Mouse (Mus musculus): ENCODE measurements at regions not wholly inside any gene's neighbourhood (a gene's known extent, or its start where the extent isn't known, plus 50 kb on each side); places are given as distances from the start of the nearest gene placed in this dataset.

DNA sequence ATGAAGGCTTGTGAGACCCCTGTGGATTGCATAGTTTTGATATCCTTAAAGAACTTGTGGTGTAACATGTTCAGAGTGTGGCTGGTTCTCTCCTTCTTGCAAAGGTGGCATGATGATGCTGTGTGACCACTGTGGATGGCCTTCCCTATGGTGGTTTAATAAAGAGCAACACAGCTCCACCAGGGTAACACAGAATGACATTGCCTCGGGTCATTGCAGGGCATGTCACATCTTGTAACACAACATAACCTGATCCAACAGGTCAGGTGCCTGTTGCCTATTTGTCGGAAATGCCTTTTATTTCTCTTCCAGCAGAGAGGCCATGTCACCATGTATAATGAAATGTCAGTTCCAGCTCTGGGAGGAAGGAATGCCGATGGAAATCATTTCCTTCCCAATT is 420.5 kb downstream of the Mdfic start:
- no peaks in the 10 kb centered on the region for H3K4me1 ChIP-seq (ENCODE audit: control insufficient read depth, insufficient read depth, low read length)
- H3K27ac ChIP-seq (ENCODE audit: control insufficient read depth, insufficient read depth, low read depth, low read length) = no peak overlapping the region
- no peaks in the 10 kb centered on the region for H3K27me3 ChIP-seq (ENCODE audit: control insufficient read depth, insufficient read depth, low read length)
- TF ChIP-seq CTCF (IDR thresholded peaks at IDR 0.05; ENCODE audit: control insufficient read depth, insufficient read depth, insufficient replicate concordance, low read depth, low read length) (no peak), POLR2A (IDR thresholded peaks at IDR 0.05; ENCODE audit: control insufficient read depth, low read depth, low read length) (no peak)
- H3K4me3 ChIP-seq (ENCODE audit: control insufficient read depth, low read depth, low read length) = no peak overlapping the region
- H3K36me3 ChIP-seq (ENCODE audit: control insufficient read depth, insufficient read depth, low read length) = no peaks in the 10 kb centered on the region

DNA sequence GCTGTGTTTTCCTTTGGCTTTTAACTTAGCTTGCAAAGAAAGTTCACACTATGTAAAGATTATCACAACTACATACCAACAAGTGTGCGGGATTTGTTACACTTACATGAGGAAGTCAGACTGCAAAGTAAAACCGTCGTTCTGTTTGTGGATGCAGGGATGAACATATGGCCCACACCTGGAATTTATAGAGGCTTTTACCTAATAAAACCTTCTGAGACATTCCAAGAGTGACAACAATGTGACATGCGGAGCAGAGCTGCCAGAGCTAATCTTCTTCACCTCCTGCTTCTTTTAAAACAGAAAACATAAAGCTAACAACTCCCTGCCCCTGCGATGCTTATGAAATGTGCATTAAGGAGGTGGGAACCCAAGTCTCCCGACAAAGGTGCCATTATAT is 424.1 kb downstream of the Mdfic start:
- TF ChIP-seq CTCF (IDR thresholded peaks at IDR 0.05; ENCODE audit: control insufficient read depth, insufficient read depth, insufficient replicate concordance, low read depth, low read length) (no peak), POLR2A (IDR thresholded peaks at IDR 0.05; ENCODE audit: control insufficient read depth, low read depth, low read length) (no peak)
- Histone ChIP-seq H3K4me3 (ENCODE audit: control insufficient read depth, low read depth, low read length) (no peak overlapping the region), H3K27ac (ENCODE audit: control insufficient read depth, insufficient read depth, low read depth, low read length) (no peak overlapping the region), H3K27me3 (ENCODE audit: control insufficient read depth, insufficient read depth, low read length) (no peaks in the 10 kb centered on the region), H3K36me3 (ENCODE audit: control insufficient read depth, insufficient read depth, low read length) (no peaks in the 10 kb centered on the region), H3K4me1 (ENCODE audit: control insufficient read depth, insufficient read depth, low read length) (no peaks in the 10 kb centered on the region)

DNA sequence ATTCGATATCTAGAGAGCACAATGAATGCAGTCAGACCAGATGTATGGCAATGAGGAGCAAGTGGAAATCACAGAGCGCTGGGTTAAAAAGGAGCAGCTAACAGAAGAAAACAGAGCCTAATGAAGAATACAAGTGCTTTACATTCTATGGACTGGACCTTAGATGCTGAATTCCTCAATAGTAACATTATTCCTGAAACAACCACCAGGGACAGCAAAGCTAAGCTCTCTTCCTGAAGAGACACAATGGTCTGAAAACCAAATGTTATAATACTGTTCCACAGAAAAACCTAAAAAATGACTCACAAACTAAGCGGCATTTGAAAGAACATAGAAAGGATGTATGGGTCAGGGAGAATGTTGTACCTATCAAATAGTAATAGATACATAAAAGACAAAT is 430.1 kb downstream of the Mdfic start:
- H3K27ac ChIP-seq (ENCODE audit: control insufficient read depth, insufficient read depth, low read depth, low read length) = no peak overlapping the region
- no peaks in the 10 kb centered on the region for H3K36me3 ChIP-seq (ENCODE audit: control insufficient read depth, insufficient read depth, low read length)
- H3K4me3 ChIP-seq (ENCODE audit: control insufficient read depth, low read depth, low read length) = no peak overlapping the region
- TF ChIP-seq CTCF (IDR thresholded peaks at IDR 0.05; ENCODE audit: control insufficient read depth, insufficient read depth, insufficient replicate concordance, low read depth, low read length) (no peak), POLR2A (IDR thresholded peaks at IDR 0.05; ENCODE audit: control insufficient read depth, low read depth, low read length) (no peak)
- H3K4me1 ChIP-seq (ENCODE audit: control insufficient read depth, insufficient read depth, low read length) = no peaks in the 10 kb centered on the region
- no peaks in the 10 kb centered on the region for H3K27me3 ChIP-seq (ENCODE audit: control insufficient read depth, insufficient read depth, low read length)

- Histone ChIP-seq H3K4me1 (ENCODE audit: control insufficient read depth, insufficient read depth, low read length) (no peaks in the 10 kb centered on the region), H3K27ac (ENCODE audit: control insufficient read depth, insufficient read depth, low read depth, low read length) (no peak overlapping the region), H3K4me3 (ENCODE audit: control insufficient read depth, low read depth, low read length) (no peak overlapping the region), H3K36me3 (ENCODE audit: control insufficient read depth, insufficient read depth, low read length) (no peaks in the 10 kb centered on the region), H3K27me3 (ENCODE audit: control insufficient read depth, insufficient read depth, low read length) (no peaks in the 10 kb centered on the region)
- no peak for TF ChIP-seq POLR2A (IDR thresholded peaks at IDR 0.05; ENCODE audit: control insufficient read depth, low read depth, low read length)
- no peak for TF ChIP-seq CTCF (IDR thresholded peaks at IDR 0.05; ENCODE audit: control insufficient read depth, insufficient read depth, insufficient replicate concordance, low read depth, low read length)
These were observed 431.0 kb downstream of the Mdfic start for GRCm38 (mm10) chr6:16151478-16151877.

DNA sequence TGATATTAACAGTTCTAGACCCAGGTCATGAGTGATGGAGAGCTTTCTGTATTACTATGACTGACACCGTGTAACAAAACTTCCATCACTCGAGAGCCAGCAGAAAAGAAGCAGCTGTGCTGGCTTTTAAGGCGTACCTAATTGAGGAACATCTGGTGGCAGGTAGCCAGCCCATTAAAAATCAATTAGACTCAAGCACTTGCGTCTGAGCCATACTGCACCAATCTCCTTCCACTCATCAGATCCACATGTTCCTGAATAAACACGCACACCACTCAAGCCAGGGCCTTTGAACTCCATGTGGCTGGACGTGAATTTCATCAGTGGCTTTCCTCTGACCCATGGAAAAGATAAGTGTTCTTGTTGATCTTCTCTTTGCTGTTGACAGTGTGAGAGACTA is 432.2 kb downstream of the Mdfic start:
- TF ChIP-seq POLR2A (IDR thresholded peaks at IDR 0.05; ENCODE audit: control insufficient read depth, low read depth, low read length) (no peak), CTCF (IDR thresholded peaks at IDR 0.05; ENCODE audit: control insufficient read depth, insufficient read depth, insufficient replicate concordance, low read depth, low read length) (no peak)
- Histone ChIP-seq H3K27me3 (ENCODE audit: control insufficient read depth, insufficient read depth, low read length) (no peaks in the 10 kb centered on the region), H3K36me3 (ENCODE audit: control insufficient read depth, insufficient read depth, low read length) (no peaks in the 10 kb centered on the region), H3K4me3 (ENCODE audit: control insufficient read depth, low read depth, low read length) (no peak overlapping the region), H3K27ac (ENCODE audit: control insufficient read depth, insufficient read depth, low read depth, low read length) (no peak overlapping the region), H3K4me1 (ENCODE audit: control insufficient read depth, insufficient read depth, low read length) (no peaks in the 10 kb centered on the region)

DNA sequence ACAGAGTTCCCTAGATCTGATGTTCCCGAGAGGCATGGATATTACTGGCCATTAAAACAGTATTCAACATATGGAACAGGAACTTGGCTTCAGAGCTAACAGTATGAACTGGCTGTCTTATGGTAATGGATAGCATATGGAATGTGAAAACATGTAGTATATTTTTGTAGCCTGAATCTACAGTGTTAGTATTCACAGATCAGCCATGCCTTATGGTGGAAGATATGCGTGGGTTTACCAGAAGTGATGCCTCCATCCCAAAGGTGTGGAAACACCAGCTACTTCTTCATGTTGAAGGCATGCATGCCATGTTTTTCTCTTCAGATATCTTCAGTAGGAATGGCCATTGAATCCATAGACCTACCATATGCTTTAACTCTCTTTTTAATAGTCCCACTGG is 444.6 kb downstream of the Mdfic start:
- Histone ChIP-seq H3K4me1 (ENCODE audit: control insufficient read depth, insufficient read depth, low read length) (no peaks in the 10 kb centered on the region), H3K36me3 (ENCODE audit: control insufficient read depth, insufficient read depth, low read length) (no peaks in the 10 kb centered on the region), H3K27me3 (ENCODE audit: control insufficient read depth, insufficient read depth, low read length) (no peaks in the 10 kb centered on the region), H3K4me3 (ENCODE audit: control insufficient read depth, low read depth, low read length) (no peak overlapping the region), H3K27ac (ENCODE audit: control insufficient read depth, insufficient read depth, low read depth, low read length) (no peak overlapping the region)
- no peak for TF ChIP-seq POLR2A (IDR thresholded peaks at IDR 0.05; ENCODE audit: control insufficient read depth, low read depth, low read length)
- TF ChIP-seq CTCF (IDR thresholded peaks at IDR 0.05; ENCODE audit: control insufficient read depth, insufficient read depth, insufficient replicate concordance, low read depth, low read length) = no peak

DNA sequence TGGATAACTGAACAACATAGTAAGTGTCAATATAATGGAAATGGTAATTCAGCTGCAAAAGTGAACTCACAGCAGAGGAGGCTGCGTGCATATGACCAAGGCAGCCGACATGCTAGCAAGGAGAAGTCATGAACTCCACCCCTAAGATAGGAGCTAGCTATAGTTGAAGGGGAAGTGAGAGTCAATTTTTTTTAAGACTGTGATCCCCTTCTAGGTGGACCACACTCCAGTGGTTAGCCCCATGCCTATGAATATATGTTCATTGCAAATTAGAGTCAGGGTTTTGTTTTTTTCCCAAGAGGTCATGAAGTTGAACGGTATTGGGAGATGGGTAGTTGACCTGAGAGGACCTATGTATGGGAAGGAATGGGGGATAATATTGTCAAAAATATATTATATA is 451.4 kb downstream of the Mdfic start:
- Histone ChIP-seq H3K4me3 (ENCODE audit: control insufficient read depth, low read depth, low read length) (no peak overlapping the region), H3K36me3 (ENCODE audit: control insufficient read depth, insufficient read depth, low read length) (no peaks in the 10 kb centered on the region), H3K4me1 (ENCODE audit: control insufficient read depth, insufficient read depth, low read length) (no peaks in the 10 kb centered on the region), H3K27me3 (ENCODE audit: control insufficient read depth, insufficient read depth, low read length) (no peaks in the 10 kb centered on the region), H3K27ac (ENCODE audit: control insufficient read depth, insufficient read depth, low read depth, low read length) (no peak overlapping the region)
- no peak for TF ChIP-seq CTCF (IDR thresholded peaks at IDR 0.05; ENCODE audit: control insufficient read depth, insufficient read depth, insufficient replicate concordance, low read depth, low read length)
- TF ChIP-seq POLR2A (IDR thresholded peaks at IDR 0.05; ENCODE audit: control insufficient read depth, low read depth, low read length) = no peak

- Histone ChIP-seq H3K4me1 (ENCODE audit: control insufficient read depth, insufficient read depth, low read length) (no peaks in the 10 kb centered on the region), H3K27me3 (ENCODE audit: control insufficient read depth, insufficient read depth, low read length) (no peaks in the 10 kb centered on the region), H3K27ac (ENCODE audit: control insufficient read depth, insufficient read depth, low read depth, low read length) (no peak overlapping the region), H3K36me3 (ENCODE audit: control insufficient read depth, insufficient read depth, low read length) (no peaks in the 10 kb centered on the region), H3K4me3 (ENCODE audit: control insufficient read depth, low read depth, low read length) (no peak overlapping the region)
- TF ChIP-seq CTCF (IDR thresholded peaks at IDR 0.05; ENCODE audit: control insufficient read depth, insufficient read depth, insufficient replicate concordance, low read depth, low read length) = no peak
These were observed 456.9 kb downstream of the Mdfic start for GRCm38 (mm10) chr6:16177313-16177712.
